ENCODE assay signal across 10 mouse cellular contexts in genomic region chr15:103766836-103767235, GRCm38 (mm10). TPM values are rescaled to one million over a fixed set of nuclear protein-coding genes. Genes with fewer than 3 reads are reported as not detected.
DNase-seq lines count a peak whose midpoint lies in the region; ATAC-seq lines count a peak whose summit lies in the region.
"Not testable (repeated sequence)": the region's sequence is repeated elsewhere in the genome, so short reads cannot be mapped to it uniquely, and the experiment has no call there.
"Had no signal": no experiment of that assay in that cellular context is flagged by ENCODE, and none has a peak within 500 bp of the region (broad histone marks: within the 10 kb centered on the region; RNA-seq: fewer than 3 reads in every experiment).

No protein-coding gene starts in this region.

- not testable (repeated sequence) for H3K4me1 ChIP-seq in forebrain, embryonic 14.5 days (ENCODE audit: control insufficient read depth, insufficient read depth, low read length); hindbrain, embryonic 14.5 days (replicated peaks; ENCODE audit: control insufficient read depth, insufficient read depth, low read length)

- ATAC-seq in forebrain, embryonic 14.5 days: peak; percentile 62; the same call in 1 of the 2 replicates
- ATAC-seq in hindbrain, embryonic 14.5 days (ENCODE audit: low FRiP score): not testable (repeated sequence)
- ATAC-seq in megakaryocyte, adult 5-6 weeks (ENCODE audit: poor library complexity, severe bottlenecking): peak; percentile 52

- H3K9me3 ChIP-seq in forebrain, embryonic 14.5 days (replicated peaks; ENCODE audit: control insufficient read depth, low read length); hindbrain, embryonic 14.5 days (ENCODE audit: control insufficient read depth, low read length): not testable (repeated sequence)

- DNase-seq in Muller cell, postnatal 12 days (ENCODE audit: inconsistent ontology term): peak; percentile 12
- DNase-seq in cerebellum, adult 11 months: peak; percentile 1
- DNase-seq in forebrain, embryonic 14.5 days (ENCODE audit: low spot score): peak; percentile 82
- peak; percentile 74 for DNase-seq in hindbrain, embryonic 14.5 days (ENCODE audit: low spot score)
- peak; percentile 3 to 36 for DNase-seq in left cerebral cortex, adult 18-20 months (ENCODE audit: low spot score in 2 of 2)
- peak; percentile 47 for DNase-seq in right cerebral cortex, postnatal 14 days

- WGBS in forebrain, embryonic 14.5 days: 6% methylated on average over 5 of the region's 5 CpGs
- 4% methylated on average over 5 of the region's 5 CpGs for WGBS in hindbrain, embryonic 14.5 days

- H3K4me2 ChIP-seq in forebrain, embryonic 14.5 days (ENCODE audit: low read length); hindbrain, embryonic 14.5 days (replicated peaks): not testable (repeated sequence)

- H3K4me3 ChIP-seq in forebrain, embryonic 14.5 days (ENCODE audit: low read depth, low read length); hindbrain, embryonic 14.5 days (replicated peaks; ENCODE audit: low read length): not testable (repeated sequence)

- H3K27me3 ChIP-seq in forebrain, embryonic 14.5 days (replicated peaks; ENCODE audit: control insufficient read depth, insufficient read depth, low read length); hindbrain, embryonic 14.5 days (ENCODE audit: control insufficient read depth, insufficient read depth, low read length): not testable (repeated sequence)

- H3K27ac ChIP-seq in forebrain, embryonic 14.5 days (ENCODE audit: low read depth, low read length); hindbrain, embryonic 14.5 days: not testable (repeated sequence)

- H3K9ac ChIP-seq in forebrain, embryonic 14.5 days (ENCODE audit: low read length); hindbrain, embryonic 14.5 days: not testable (repeated sequence)

- H3K36me3 ChIP-seq in forebrain, embryonic 14.5 days (ENCODE audit: control insufficient read depth, insufficient read depth, low read length); hindbrain, embryonic 14.5 days (replicated peaks; ENCODE audit: control insufficient read depth, insufficient read depth): not testable (repeated sequence)

RNA-seq across cellular contexts. Expression of gene Mucl1, which starts 11.6 kb away (rescaled TPM):
- not detected in 2 replicates for polyA plus RNA-seq in forebrain, embryonic 14.5 days (2014; fragmentation: Nextera tagmentation; extraction: Ambion mirVana)
- not detected in 2 replicates for polyA plus RNA-seq in hindbrain, embryonic 14.5 days (2014; fragmentation: Nextera tagmentation; extraction: Ambion mirVana)
- not detected for total RNA-seq in left cerebral cortex, adult 18-20 months (2021)
- not detected in 2 replicates for total RNA-seq in megakaryocyte, adult 5-6 weeks (2015)
- total RNA-seq in megakaryocyte, adult 5-6 weeks (2017): not detected in 2 replicates
- total RNA-seq: gastrocnemius, postnatal 4 days; megakaryocyte-erythroid progenitor cell, adult 5-6 weeks had no signal
- polyA plus RNA-seq: kidney, embryonic 16.5 days had no signal

Comparison
In these comparisons a context has a peak if more than half of its experiments do, and no peak if none do; other contexts are left out.
1. DNase-seq: peak in every context shown above with its lines; median percentile 82 in forebrain, embryonic 14.5 days; 74 in hindbrain, embryonic 14.5 days; 47 in right cerebral cortex, postnatal 14 days; 20 in left cerebral cortex, adult 18-20 months; 12 in Muller cell, postnatal 12 days; 1 in cerebellum, adult 11 months.